Mouse (Mus musculus): ENCODE measurements around the gene Dot1l. TPM values are rescaled to one million over a fixed set of nuclear protein-coding genes. Genes with fewer than 3 reads are reported as not detected.

Gene Dot1l
- polyA plus RNA-seq, 1 experiment: 55.1 TPM

- H3K4me3 ChIP-seq (replicated peaks; ENCODE audit: control insufficient read depth, low read depth, low read length): no peak overlapping the region
- no peaks in the 10 kb centered on the region for H3K4me1 ChIP-seq (ENCODE audit: control insufficient read depth, insufficient read depth, low read length)
- TF ChIP-seq CTCF (IDR thresholded peaks at IDR 0.05; ENCODE audit: control insufficient read depth, insufficient read depth, low read length) (no peak), POLR2A (IDR thresholded peaks at IDR 0.05; ENCODE audit: borderline replicate concordance, control insufficient read depth, low read depth, low read length) (no peak)
- 92% methylated on average over 6 of the region's 6 CpGs for WGBS
- no peak overlapping the region for H3K27ac ChIP-seq (ENCODE audit: control insufficient read depth, insufficient read depth, low read depth, low read length, poor library complexity)
These were observed 21.4 kb downstream of the Dot1l start for GRCm38 (mm10) chr10:80776358-80776869.

GRCm38 (mm10) chr10:80777123-80777522 is 22.1 kb downstream of the Dot1l start:
- Histone ChIP-seq H3K4me3 (replicated peaks; ENCODE audit: control insufficient read depth, low read depth, low read length) (no peak overlapping the region), H3K4me1 (ENCODE audit: control insufficient read depth, insufficient read depth, low read length) (no peaks in the 10 kb centered on the region), H3K27ac (ENCODE audit: control insufficient read depth, insufficient read depth, low read depth, low read length, poor library complexity) (no peak overlapping the region)
- TF ChIP-seq CTCF (IDR thresholded peaks at IDR 0.05; ENCODE audit: control insufficient read depth, insufficient read depth, low read length): no peak
- no peak for TF ChIP-seq POLR2A (IDR thresholded peaks at IDR 0.05; ENCODE audit: borderline replicate concordance, control insufficient read depth, low read depth, low read length)
- 87% methylated on average over 5 of the region's 5 CpGs for WGBS

DNA sequence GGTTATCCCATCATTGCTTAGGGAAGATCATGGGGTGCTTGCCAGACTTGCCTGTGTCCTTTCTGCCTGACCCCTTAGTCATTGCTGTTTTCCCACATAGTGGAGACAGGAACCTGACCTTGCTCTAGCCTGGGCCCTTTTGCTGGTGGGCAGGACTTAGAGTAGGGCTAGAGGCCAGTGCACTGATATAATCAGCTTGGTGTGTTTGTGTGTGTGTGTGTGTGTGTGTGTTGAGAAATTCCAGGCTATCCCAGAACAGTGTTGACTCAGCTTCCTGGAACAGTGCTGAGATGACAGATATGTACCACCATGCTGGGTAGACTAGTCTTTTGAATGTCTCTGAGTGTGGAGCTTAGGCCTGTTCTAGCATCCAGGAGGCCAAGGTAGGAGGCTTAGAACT is 24.6 kb downstream of the Dot1l start:
- Histone ChIP-seq H3K4me1 (ENCODE audit: control insufficient read depth, insufficient read depth, low read length) (no peaks in the 10 kb centered on the region), H3K27ac (ENCODE audit: control insufficient read depth, insufficient read depth, low read depth, low read length, poor library complexity) (no peak overlapping the region), H3K4me3 (replicated peaks; ENCODE audit: control insufficient read depth, low read depth, low read length) (no peak overlapping the region)
- no peak for TF ChIP-seq CTCF (IDR thresholded peaks at IDR 0.05; ENCODE audit: control insufficient read depth, insufficient read depth, low read length)
- no peak for TF ChIP-seq POLR2A (IDR thresholded peaks at IDR 0.05; ENCODE audit: borderline replicate concordance, control insufficient read depth, low read depth, low read length)

GRCm38 (mm10) chr10:80784302-80784701 is 29.3 kb downstream of the Dot1l start:
- Histone ChIP-seq H3K4me1 (ENCODE audit: control insufficient read depth, insufficient read depth, low read length) (no peaks in the 10 kb centered on the region), H3K4me3 (replicated peaks; ENCODE audit: control insufficient read depth, low read depth, low read length) (no peak overlapping the region), H3K27ac (ENCODE audit: control insufficient read depth, insufficient read depth, low read depth, low read length, poor library complexity) (no peak overlapping the region)
- WGBS: 98% methylated on average over 2 of the region's 2 CpGs
- TF ChIP-seq POLR2A (IDR thresholded peaks at IDR 0.05; ENCODE audit: borderline replicate concordance, control insufficient read depth, low read depth, low read length): no peak
- TF ChIP-seq CTCF (IDR thresholded peaks at IDR 0.05; ENCODE audit: control insufficient read depth, insufficient read depth, low read length): no peak

DNA sequence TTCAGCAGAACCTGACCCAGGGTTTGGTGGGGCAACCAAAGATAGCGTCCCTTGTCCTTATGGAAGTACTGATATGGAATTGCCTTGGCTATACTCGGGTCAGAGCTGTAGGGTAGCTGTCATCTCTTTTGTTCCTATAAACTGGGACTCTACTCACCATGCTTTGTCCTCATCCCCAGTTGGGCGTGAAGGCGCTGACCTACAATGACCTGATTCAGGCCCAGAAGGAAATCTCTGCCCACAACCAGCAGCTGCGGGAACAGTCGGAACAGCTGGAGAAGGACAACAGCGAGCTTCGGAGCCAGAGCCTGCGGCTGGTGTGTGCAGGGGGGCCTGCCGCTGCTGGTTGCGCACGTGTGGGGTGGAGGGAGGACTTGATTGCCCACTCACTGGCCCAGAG is 29.9 kb downstream of the Dot1l start:
- TF ChIP-seq CTCF (IDR thresholded peaks at IDR 0.05; ENCODE audit: control insufficient read depth, insufficient read depth, low read length): no peak
- no peak for TF ChIP-seq POLR2A (IDR thresholded peaks at IDR 0.05; ENCODE audit: borderline replicate concordance, control insufficient read depth, low read depth, low read length)
- WGBS: 93% methylated on average over 12 of the region's 12 CpGs
- Histone ChIP-seq H3K27ac (ENCODE audit: control insufficient read depth, insufficient read depth, low read depth, low read length, poor library complexity) (no peak overlapping the region), H3K4me1 (ENCODE audit: control insufficient read depth, insufficient read depth, low read length) (no peaks in the 10 kb centered on the region), H3K4me3 (replicated peaks; ENCODE audit: control insufficient read depth, low read depth, low read length) (no peak overlapping the region)

DNA sequence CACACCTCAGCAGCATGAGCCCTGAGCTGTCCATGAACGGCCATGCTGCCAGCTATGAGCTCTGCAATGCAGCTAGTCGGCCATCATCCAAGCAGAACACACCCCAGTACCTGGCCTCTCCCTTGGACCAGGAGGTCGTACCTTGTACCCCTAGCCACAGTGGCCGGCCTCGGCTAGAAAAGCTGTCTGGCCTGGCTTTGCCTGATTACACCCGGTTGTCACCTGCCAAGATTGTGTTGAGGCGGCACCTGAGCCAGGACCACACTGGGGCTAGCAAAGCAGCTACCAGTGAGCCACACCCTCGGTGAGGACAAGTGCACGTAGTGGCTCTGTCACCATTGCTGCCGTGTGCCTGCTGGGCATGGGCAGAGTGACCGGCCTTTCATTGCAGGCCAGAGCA is 31.0 kb downstream of the Dot1l start:
- Histone ChIP-seq H3K4me1 (ENCODE audit: control insufficient read depth, insufficient read depth, low read length) (no peaks in the 10 kb centered on the region), H3K27ac (ENCODE audit: control insufficient read depth, insufficient read depth, low read depth, low read length, poor library complexity) (no peak overlapping the region), H3K4me3 (replicated peaks; ENCODE audit: control insufficient read depth, low read depth, low read length) (no peak overlapping the region)
- 92% methylated on average over 11 of the region's 11 CpGs for WGBS
- TF ChIP-seq CTCF (IDR thresholded peaks at IDR 0.05; ENCODE audit: control insufficient read depth, insufficient read depth, low read length) (no peak), POLR2A (IDR thresholded peaks at IDR 0.05; ENCODE audit: borderline replicate concordance, control insufficient read depth, low read depth, low read length) (no peak)

- no peaks in the 10 kb centered on the region for H3K4me1 ChIP-seq (ENCODE audit: control insufficient read depth, insufficient read depth, low read length)
- H3K4me3 ChIP-seq (replicated peaks; ENCODE audit: control insufficient read depth, low read depth, low read length): no peak overlapping the region
- TF ChIP-seq CTCF (IDR thresholded peaks at IDR 0.05; ENCODE audit: control insufficient read depth, insufficient read depth, low read length): no peak
- no peak for TF ChIP-seq POLR2A (IDR thresholded peaks at IDR 0.05; ENCODE audit: borderline replicate concordance, control insufficient read depth, low read depth, low read length)
- WGBS: 82% methylated on average over 2 of the region's 2 CpGs
- H3K27ac ChIP-seq (ENCODE audit: control insufficient read depth, insufficient read depth, low read depth, low read length, poor library complexity): no peak overlapping the region
These were observed 32.5 kb downstream of the Dot1l start for GRCm38 (mm10) chr10:80787517-80787916.

GRCm38 (mm10) chr10:80790761-80791404 is 35.9 kb downstream of the Dot1l start:
- WGBS: 90% methylated on average over 19 of the region's 19 CpGs
- TF ChIP-seq POLR2A (IDR thresholded peaks at IDR 0.05; ENCODE audit: borderline replicate concordance, control insufficient read depth, low read depth, low read length) (no peak), CTCF (IDR thresholded peaks at IDR 0.05; ENCODE audit: control insufficient read depth, insufficient read depth, low read length) (no peak)
- Histone ChIP-seq H3K27ac (ENCODE audit: control insufficient read depth, insufficient read depth, low read depth, low read length, poor library complexity) (no peak overlapping the region), H3K4me1 (ENCODE audit: control insufficient read depth, insufficient read depth, low read length) (no peaks in the 10 kb centered on the region), H3K4me3 (replicated peaks; ENCODE audit: control insufficient read depth, low read depth, low read length) (no peak overlapping the region)

Measured in bone marrow, adult 2 months (tissue).